Mouse (Mus musculus) hindbrain, embryonic 16.5 days (tissue): ENCODE measurements around the gene Adamts7. TPM values are rescaled to one million over a fixed set of nuclear protein-coding genes. Genes with fewer than 3 reads are reported as not detected.
A peak's percentile ranks its signal among the peaks of the same experiment; 100 is the strongest.

Experiments
- ATAC-seq: fragments of 200-750 bp; cut with Nextera tagmentation; 2 replicates; pipeline ENCODE4 v1.8.0; 2017; ENCODE audit warnings: moderate TSS enrichment, moderate library complexity
- H3K27ac ChIP-seq: fragments of 300-500 bp; sonication (generic); 2 replicates; pipeline ENCODE4 v1.5.1; 2014; ENCODE audit warnings: low read depth, mild to moderate bottlenecking, control low read depth, low read length, moderate library complexity
- H3K27me3 ChIP-seq: fragments of 300-500 bp; sonication (generic); replicated peaks from 2 replicates; pipeline ENCODE4 v1.6.1; 2014; ENCODE audit warnings: low read length; ENCODE audit not compliant: control insufficient read depth, insufficient read depth
- H3K36me3 ChIP-seq: fragments of 300-500 bp; sonication (generic); 2 replicates; pipeline ENCODE4 v1.6.1; 2014; ENCODE audit warnings: mild to moderate bottlenecking, low read length, moderate library complexity, mixed read lengths; ENCODE audit not compliant: control insufficient read depth, insufficient read depth
- H3K4me1 ChIP-seq: fragments of 300-500 bp; sonication (generic); 2 replicates; pipeline ENCODE4 v1.6.1; 2014; ENCODE audit warnings: low read depth, low read length; ENCODE audit not compliant: control insufficient read depth, insufficient read depth
- H3K4me2 ChIP-seq: fragments of 300-500 bp; sonication (generic); 2 replicates; pipeline ENCODE4 v1.6.1; 2014; ENCODE audit warnings: mild to moderate bottlenecking, low read length, control low read depth, moderate library complexity
- H3K4me3 ChIP-seq: fragments of 300-500 bp; sonication (generic); 2 replicates; pipeline ENCODE4 v1.5.1; 2014; ENCODE audit warnings: mild to moderate bottlenecking, low read length, control low read depth, moderate library complexity
- H3K9ac ChIP-seq: fragments of 300-500 bp; sonication (generic); 2 replicates; pipeline ENCODE4 v1.6.1; 2014; ENCODE audit warnings: low read depth, mild to moderate bottlenecking, control low read depth, low read length, moderate library complexity
- H3K9me3 ChIP-seq: fragments of 300-500 bp; sonication (generic); 2 replicates; pipeline ENCODE4 v1.6.1; 2014; ENCODE audit warnings: mild to moderate bottlenecking, low read length, moderate library complexity; ENCODE audit not compliant: control insufficient read depth
- WGBS: fragments of 180-500 bp; shearing (Covaris S2); extraction: QIAGEN DNeasy Blood & Tissue Kit; methylation state at CpG from one replicate; pipeline ENCODE4 v1.1.7; 2014; 5-methylcytosine and 5-hydroxymethylcytosine counted together
- polyA plus RNA-seq: library from polyadenylated mRNA; unstranded; fragments of >200 nt; fragmentation: Nextera tagmentation; extraction: Ambion mirVana; gene quantifications from 2 replicates; pipeline ENCODE4 v1.2.1, GENCODE M21; 2015

Gene Adamts7
- polyA plus RNA-seq, 1 experiment from 2014 or later, result 4.9 TPM

DNA sequence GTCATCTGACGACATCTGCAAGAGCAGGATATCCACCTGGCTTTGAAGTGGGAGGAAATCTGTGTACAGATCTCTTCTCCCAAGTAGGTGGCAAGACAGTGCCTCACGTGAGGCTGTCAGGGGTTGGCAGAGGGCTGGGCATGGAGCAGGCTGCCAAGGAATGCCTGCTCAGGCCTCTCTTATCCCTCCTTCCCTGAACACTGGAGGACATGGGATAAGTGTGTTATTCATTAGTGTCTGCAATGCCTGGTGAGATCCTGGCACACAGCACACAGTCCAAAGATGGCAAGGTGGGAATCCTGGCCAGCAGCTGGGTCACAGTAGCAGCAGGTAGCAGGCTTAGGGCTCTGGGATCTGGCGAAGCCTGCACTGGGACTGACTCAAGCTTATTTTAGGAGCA is 50.3 kb downstream of the Adamts7 start:
- Histone ChIP-seq H3K27ac (no peak overlapping the region), H3K9ac (no peak overlapping the region), H3K4me3 (no peak overlapping the region), H3K4me1 (no peaks in the 10 kb centered on the region), H3K4me2 (no peak overlapping the region), H3K36me3 (peaks cover 15% of the 10 kb centered on the region), H3K27me3 (no peaks in the 10 kb centered on the region), H3K9me3 (no peaks in the 10 kb centered on the region)
- no peak for ATAC-seq
- 85% methylated on average over 3 of the region's 3 CpGs for WGBS

DNA sequence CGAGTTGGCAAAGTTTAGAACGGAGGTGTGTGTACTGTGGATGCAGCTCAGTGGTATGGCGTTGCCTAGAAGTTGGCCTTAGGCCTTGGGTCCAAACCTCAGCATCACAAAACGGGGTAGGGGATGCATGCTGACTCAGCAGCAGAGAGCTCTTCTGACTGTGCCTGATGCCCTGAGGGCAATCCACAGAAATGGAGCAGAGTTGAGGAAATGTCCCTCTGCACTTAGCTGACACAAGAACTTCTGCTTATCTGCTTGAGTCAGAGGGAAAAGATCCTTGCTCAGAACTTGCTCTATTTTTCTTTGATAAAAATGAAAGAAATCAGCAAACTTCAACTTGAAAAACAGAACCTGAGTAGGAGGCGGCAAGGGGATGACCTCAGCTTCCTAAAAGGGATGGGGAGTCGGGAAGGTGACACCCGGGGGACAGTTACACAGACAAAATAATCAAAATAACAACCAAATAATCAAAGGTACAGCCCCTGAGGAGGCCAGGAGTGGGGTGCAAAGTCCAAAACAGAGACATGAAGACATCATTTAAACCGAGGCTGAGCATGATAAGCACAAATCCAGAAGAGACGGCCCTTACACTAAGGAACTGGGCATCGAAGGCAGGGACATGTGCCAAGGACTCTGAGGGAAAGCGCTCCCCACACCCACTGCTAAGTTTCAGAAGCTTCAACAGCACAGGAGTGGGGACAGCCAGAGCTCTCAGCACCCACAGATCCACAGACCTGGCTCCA is 53.6 kb downstream of the Adamts7 start:
- Histone ChIP-seq H3K36me3 (peaks cover 22% of the 10 kb centered on the region), H3K9ac (no peak overlapping the region)
- WGBS, result 80% methylated on average over 11 of the region's 11 CpGs

DNA sequence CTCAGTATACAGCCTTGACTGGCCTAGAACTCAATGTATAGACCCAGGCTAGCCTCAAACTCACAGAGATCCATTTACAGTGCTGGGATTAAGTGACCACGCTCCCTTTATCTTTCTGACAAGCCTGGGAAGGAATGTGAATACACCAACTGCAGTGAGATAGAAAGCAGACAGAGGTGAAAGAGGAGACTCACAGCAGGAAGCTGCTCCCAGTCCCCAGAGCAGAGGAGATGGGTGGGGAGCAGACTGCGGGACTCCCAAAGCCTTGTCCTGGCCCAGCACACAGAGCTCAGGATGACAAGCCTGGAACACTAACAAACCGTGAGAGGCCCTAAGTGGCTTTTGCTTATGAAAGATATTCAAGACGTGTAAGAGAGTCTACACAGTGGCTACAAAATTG is 54.6 kb downstream of the Adamts7 start:
- Histone ChIP-seq H3K9me3 (no peaks in the 10 kb centered on the region), H3K36me3 (peaks cover 29% of the 10 kb centered on the region), H3K9ac (no peak overlapping the region), H3K4me3 (no peak overlapping the region), H3K27me3 (no peaks in the 10 kb centered on the region), H3K27ac (no peak overlapping the region), H3K4me1 (no peaks in the 10 kb centered on the region), H3K4me2 (no peak overlapping the region)
- ATAC-seq, result no peak
- WGBS, result 37% methylated on average over 4 of the region's 4 CpGs

More for the DNA sequence above, 53.6 kb downstream of the Adamts7 start:
- no peaks in the 10 kb centered on the region for H3K9me3 ChIP-seq
- H3K4me2 ChIP-seq, result no peak overlapping the region
- no peak overlapping the region for H3K4me3 ChIP-seq
- ATAC-seq, result no peak
- H3K27ac ChIP-seq, result no peak overlapping the region
- no peaks in the 10 kb centered on the region for H3K27me3 ChIP-seq
- no peaks in the 10 kb centered on the region for H3K4me1 ChIP-seq

DNA sequence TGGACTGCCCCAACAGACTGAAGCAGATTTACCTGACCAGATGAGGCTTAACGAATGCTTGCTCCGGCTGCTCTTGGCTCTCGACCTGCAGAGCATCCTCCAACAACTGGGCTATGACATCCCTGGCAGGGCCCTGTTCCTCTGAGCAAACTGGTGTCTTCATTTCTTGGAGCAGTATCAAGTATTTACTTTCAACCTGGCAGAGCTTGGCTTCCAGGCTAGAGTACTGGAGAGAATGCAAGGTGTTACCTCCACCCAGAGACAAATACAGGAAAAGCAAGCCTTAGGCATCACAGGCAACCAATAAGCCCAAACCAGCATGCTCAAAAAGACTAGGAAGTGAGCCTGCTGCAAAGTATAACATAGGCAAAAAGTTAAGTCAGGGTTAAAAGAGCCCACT is 59.4 kb downstream of the Adamts7 start:
- WGBS, result 83% methylated on average over 3 of the region's 3 CpGs
- Histone ChIP-seq H3K9ac (no peak overlapping the region), H3K4me1 (no peaks in the 10 kb centered on the region), H3K27me3 (no peaks in the 10 kb centered on the region), H3K4me2 (no peak overlapping the region), H3K9me3 (no peaks in the 10 kb centered on the region), H3K4me3 (no peak overlapping the region), H3K27ac (no peak overlapping the region), H3K36me3 (peaks cover 26% of the 10 kb centered on the region)
- no peak for ATAC-seq

DNA sequence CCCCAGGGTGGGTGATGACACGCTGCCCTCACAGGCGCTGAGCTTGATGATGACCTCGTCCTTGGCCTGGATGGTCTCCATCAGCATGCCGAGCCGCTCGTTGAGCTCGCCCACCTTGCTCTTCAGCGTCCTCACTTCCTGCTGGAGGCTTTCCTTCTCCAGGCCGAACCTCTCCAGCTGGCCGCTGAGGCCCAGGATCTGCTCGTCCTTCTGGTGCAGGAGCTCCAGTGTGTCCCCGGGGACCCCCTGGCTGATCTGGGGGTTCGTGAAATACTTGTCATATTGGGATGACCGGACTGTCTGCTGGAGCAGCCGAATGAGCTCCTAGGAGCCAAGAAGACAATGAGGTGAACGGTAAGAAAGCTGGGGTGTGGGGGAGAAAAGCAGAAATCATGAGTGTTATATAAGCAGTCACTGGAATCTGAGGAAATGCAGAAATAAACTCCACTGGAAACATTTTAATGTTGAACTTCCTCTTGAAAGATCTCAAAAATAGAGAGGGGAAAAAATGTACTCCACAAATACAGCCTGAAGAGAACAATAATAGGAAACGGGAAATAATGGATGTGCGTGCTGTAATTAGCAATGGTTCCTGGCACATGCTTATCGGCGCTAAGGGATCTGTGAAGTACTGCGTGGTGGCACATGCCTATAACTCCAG is 63.3 kb downstream of the Adamts7 start:
- Histone ChIP-seq H3K9me3 (no peaks in the 10 kb centered on the region), H3K27ac (no peak overlapping the region), H3K4me1 (no peaks in the 10 kb centered on the region), H3K9ac (no peak overlapping the region), H3K4me2 (no peak overlapping the region), H3K27me3 (no peaks in the 10 kb centered on the region), H3K36me3 (peaks cover 11% of the 10 kb centered on the region), H3K4me3 (no peak overlapping the region)
- 85% methylated on average over 21 of the region's 21 CpGs for WGBS
- 0 out of 2 replicates have a peak, but pooled peaks have one; percentile 40 for ATAC-seq

DNA sequence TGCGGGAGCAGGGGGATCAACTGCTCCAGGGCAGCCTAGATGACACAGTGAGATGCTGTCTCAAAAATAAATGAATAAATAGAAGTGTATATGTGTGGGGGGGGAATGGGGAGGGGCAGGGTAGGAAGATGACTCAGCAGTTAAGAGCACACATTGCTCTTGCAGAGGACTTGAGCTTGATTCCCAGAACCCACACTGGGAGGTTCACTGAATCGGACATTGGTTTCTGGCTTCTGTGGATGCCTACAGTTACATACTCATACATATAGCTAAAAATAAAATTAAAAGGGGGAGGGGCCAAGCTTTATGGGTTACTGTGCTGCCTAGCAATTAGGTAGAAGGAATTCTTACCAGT is 63.9 kb downstream of the Adamts7 start:
- ATAC-seq, result no peak
- 82% methylated on average over 2 of the region's 2 CpGs for WGBS

DNA sequence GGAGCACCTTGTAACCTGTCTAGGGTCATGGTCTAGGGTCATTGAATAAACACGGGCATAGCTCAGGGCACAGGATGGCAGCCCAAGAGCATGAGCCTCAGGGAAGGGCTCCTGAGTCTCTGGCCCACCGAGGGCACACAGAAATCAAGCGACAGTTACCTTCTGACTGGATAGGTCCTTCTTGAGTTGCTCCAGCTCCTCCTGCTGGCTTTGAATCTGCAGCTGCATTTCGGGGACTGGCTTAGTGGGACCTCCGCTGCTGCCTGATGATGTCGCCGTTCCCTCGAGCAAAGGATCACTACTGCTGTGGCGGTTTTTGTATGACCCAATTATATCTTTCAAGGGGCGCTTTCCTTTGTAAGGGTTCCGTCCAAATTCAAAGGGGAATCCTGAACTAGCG is 64.3 kb downstream of the Adamts7 start:
- Histone ChIP-seq H3K36me3 (peaks cover 6% of the 10 kb centered on the region), H3K27me3 (no peaks in the 10 kb centered on the region), H3K4me3 (no peak overlapping the region), H3K4me2 (no peak overlapping the region), H3K9me3 (no peaks in the 10 kb centered on the region), H3K4me1 (no peaks in the 10 kb centered on the region), H3K9ac (no peak overlapping the region), H3K27ac (no peak overlapping the region)
- WGBS, result 83% methylated on average over 12 of the region's 12 CpGs
- no peak for ATAC-seq

More for the DNA sequence above, 63.9 kb downstream of the Adamts7 start:
- Histone ChIP-seq H3K27ac (no peak overlapping the region), H3K4me1 (no peaks in the 10 kb centered on the region), H3K9ac (no peak overlapping the region), H3K27me3 (no peaks in the 10 kb centered on the region), H3K36me3 (peaks cover 11% of the 10 kb centered on the region), H3K4me3 (no peak overlapping the region), H3K9me3 (no peaks in the 10 kb centered on the region), H3K4me2 (no peak overlapping the region)

DNA sequence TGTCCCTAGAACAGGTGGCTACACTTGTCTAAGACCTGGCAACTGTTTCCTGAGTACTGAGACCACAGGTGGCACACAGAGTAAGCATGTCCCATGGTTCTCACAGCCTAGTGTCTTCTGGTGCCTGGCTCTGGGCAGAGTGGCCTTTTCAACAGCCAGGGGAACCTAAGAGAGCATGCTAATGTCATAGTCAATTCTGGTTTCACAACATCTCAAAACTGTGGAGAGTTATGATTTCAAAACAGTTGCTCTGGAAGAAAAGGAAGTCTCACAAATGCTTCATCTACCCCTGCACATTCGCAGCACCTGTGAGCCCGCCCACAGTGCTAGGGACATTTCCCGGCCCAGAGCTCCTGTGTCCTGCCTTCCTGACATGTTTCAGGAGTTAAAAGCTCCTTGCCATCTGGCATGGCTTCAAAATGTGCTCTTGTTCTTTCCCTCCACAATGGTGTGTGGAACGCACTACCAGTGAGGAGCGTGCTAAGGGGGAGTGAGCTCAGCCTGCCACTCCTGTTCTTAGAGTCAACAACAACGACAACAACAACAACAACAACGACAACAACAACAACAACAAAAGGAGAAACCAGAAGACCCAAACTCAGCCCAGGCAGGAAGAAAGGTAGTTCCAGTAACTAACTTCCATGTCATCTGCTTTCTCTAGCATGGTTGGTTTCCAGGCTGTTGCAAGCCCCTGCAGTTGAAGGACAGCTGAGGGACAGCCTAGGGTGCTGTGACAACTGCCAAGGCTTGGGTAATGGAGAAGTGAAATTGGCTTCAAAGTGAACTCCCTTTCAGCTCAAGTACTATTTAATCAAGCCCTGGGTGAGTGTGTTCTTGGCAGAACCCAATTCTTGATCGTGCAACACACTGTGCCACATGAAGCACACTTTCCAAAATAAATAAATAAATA is 70.2 kb downstream of the Adamts7 start:
- 88% methylated on average over 8 of the region's 8 CpGs for WGBS
- Histone ChIP-seq H3K4me3 (no peak overlapping the region), H3K9me3 (no peaks in the 10 kb centered on the region), H3K9ac (no peak overlapping the region), H3K36me3 (no peaks in the 10 kb centered on the region), H3K4me1 (no peaks in the 10 kb centered on the region), H3K27ac (no peak overlapping the region), H3K27me3 (no peaks in the 10 kb centered on the region), H3K4me2 (no peak overlapping the region)
- ATAC-seq, result no peak

DNA sequence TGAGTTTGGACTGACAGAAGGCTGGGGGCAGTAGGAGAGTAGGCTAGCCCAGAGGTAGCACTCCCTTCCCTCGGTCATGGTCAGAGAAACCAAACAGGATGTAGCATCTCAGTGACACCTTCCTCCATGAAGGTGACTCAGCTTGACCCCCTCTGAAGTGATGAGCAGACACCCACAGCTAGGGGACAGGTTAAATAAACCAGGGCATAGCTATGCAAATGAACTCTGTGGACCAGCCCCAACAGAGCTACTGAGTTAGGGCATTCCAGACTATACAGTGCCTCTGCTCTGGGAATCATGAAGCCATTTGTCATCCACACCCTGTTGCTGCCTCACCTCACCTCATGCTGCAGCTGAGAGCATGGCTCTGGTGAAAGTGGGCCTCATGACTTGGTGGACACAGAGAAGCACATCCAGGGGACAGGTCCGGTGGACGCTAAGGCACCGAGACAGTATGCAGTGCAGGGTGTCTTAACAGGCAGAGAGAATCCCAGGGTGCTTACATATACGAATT is 71.1 kb downstream of the Adamts7 start:
- no peaks in the 10 kb centered on the region for H3K36me3 ChIP-seq
- 95% methylated on average over 5 of the region's 5 CpGs for WGBS
- no peaks in the 10 kb centered on the region for H3K27me3 ChIP-seq
- no peak for ATAC-seq
- H3K4me3 ChIP-seq, result no peak overlapping the region
- no peaks in the 10 kb centered on the region for H3K9me3 ChIP-seq
- H3K4me2 ChIP-seq, result no peak overlapping the region
- H3K4me1 ChIP-seq, result no peaks in the 10 kb centered on the region
- no peak overlapping the region for H3K27ac ChIP-seq
- H3K9ac ChIP-seq, result no peak overlapping the region
